In the genomic region with DNA sequence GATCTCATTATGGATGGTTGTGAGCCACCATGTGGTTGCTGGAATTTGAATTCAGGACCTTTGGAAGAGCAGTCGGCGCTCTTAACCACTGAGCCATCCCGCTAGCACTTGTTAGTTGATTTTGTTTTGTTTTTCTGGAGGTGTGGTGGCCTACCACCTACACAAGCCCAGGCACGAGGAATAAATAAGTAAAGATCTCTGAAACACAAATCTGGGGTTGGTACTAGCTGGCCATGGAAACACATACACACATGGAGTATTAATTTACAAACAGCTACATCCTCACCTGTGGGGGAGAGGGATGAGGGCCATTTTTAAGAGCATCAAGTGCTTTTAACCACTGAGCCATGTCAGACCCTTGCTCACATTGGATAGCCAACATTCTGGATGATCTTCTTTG, we compare ENCODE assay signal across 8 mouse cellular contexts. TPM values are rescaled to one million over a fixed set of nuclear protein-coding genes. Genes with fewer than 3 reads are reported as not detected.
DNase-seq lines count a peak whose midpoint lies in the region; ATAC-seq lines count a peak whose summit lies in the region.
"Not testable (repeated sequence)": the region's sequence is repeated elsewhere in the genome, so short reads cannot be mapped to it uniquely, and the experiment has no call there.

No protein-coding gene starts in this region.

- DNase-seq in CD4-positive, CD25-positive, alpha-beta regulatory T cell, adult 2 months (ENCODE audit: low read depth, low spot score): peak; percentile 58
- DNase-seq in embryo, embryonic 9.5 days (ENCODE audit: extremely low spot score): peak; percentile 35
- peak; percentile 85 for DNase-seq in heart, embryonic 10.5 days (ENCODE audit: low spot score)
- peak; percentile 55 for DNase-seq in induced T-regulatory cell, adult 2 months (ENCODE audit: low read depth)
- DNase-seq in liver: peak; percentile 14
- peak; percentile 54 for DNase-seq in splenic B cell, adult 2 months (ENCODE audit: low read depth, low spot score)

- H3K27me3 ChIP-seq in heart, embryonic 10.5 days (ENCODE audit: insufficient read depth, poor library complexity, severe bottlenecking); splenic B cell, adult 2 months (ENCODE audit: control insufficient read depth, insufficient read depth, low read length, poor library complexity, severe bottlenecking): not testable (repeated sequence)

- WGBS in heart, embryonic 10.5 days: 76% methylated on average over 4 of the region's 4 CpGs

- H3K4me3 ChIP-seq in heart, embryonic 10.5 days: not testable (repeated sequence)

- H3K4me1 ChIP-seq in heart, embryonic 10.5 days: not testable (repeated sequence)

- ATAC-seq in activated CD4-positive, CD25-positive, alpha-beta regulatory T cell, adult 4 months: peak; percentile 49
- peak; percentile 100 for ATAC-seq in megakaryocyte-erythroid progenitor cell, adult 5-6 weeks (replicated peaks; ENCODE audit: low FRiP score, low TSS enrichment, poor library complexity, severe bottlenecking)

- H3K36me3 ChIP-seq in heart, embryonic 10.5 days; splenic B cell, adult 2 months (ENCODE audit: control insufficient read depth, insufficient read depth, low read length, poor library complexity, severe bottlenecking): not testable (repeated sequence)

- not testable (repeated sequence) for H3K27ac ChIP-seq in heart, embryonic 10.5 days

- H3K9me3 ChIP-seq in heart, embryonic 10.5 days: not testable (repeated sequence)

RNA-seq across cellular contexts. Expression of gene Zfp746, which starts 34.7 kb away (rescaled TPM):
- polyA plus RNA-seq in activated CD4-positive, CD25-positive, alpha-beta regulatory T cell, adult 4 months (2017; shearing (Covaris generic)): 1 to 10 TPM; 6.6 to 9.4 TPM
- 11.0 and 18.0 TPM in 2 replicates for polyA plus RNA-seq in heart, embryonic 10.5 days (2016; fragmentation: Nextera tagmentation; extraction: Ambion mirVana)
- total RNA-seq in megakaryocyte-erythroid progenitor cell, adult 5-6 weeks (2014; fragmentation: Nextera tagmentation): 22.7 and 33.6 TPM in 2 replicates
- 15.1 and 18.9 TPM in 2 replicates for total RNA-seq in megakaryocyte-erythroid progenitor cell, adult 5-6 weeks (2017)

Comparison
In these comparisons a context has a peak if more than half of its experiments do, and no peak if none do; other contexts are left out.
1. DNase-seq: peak in every context shown above with its lines; median percentile 85 in heart, embryonic 10.5 days; 58 in CD4-positive, CD25-positive, alpha-beta regulatory T cell, adult 2 months; 55 in induced T-regulatory cell, adult 2 months; 54 in splenic B cell, adult 2 months; 35 in embryo, embryonic 9.5 days; 14 in liver.